Mouse (Mus musculus) adrenal gland, postnatal 4 days (tissue): ENCODE results near the gene Kdf1. TPM values are rescaled to one million over a fixed set of nuclear protein-coding genes. Genes with fewer than 3 reads are reported as not detected.
A peak's percentile ranks its signal among the peaks of the same experiment; 100 is the strongest.
"Not testable (repeated sequence)": the region's sequence is repeated elsewhere in the genome, so short reads cannot be mapped to it uniquely, and the experiment has no call there.

Source experiments
- DNase-seq, 2 experiments: peaks; one replicate each; pipeline ENCODE4 v3.0.0; 2021 to 2022; ENCODE audit warnings: low spot score in 2 of 2, mixed read lengths in 2 of 2
- total RNA-seq, 2 experiments: library from RNA; stranded (reverse); gene quantifications; 2 replicates each; pipeline ENCODE4 v1.2.3; 2021

The Kdf1 gene
- total RNA-seq, 2 experiments from 2014 or later = 5.0 to 8.0 TPM

GRCm38 (mm10) chr4:133495711-133496110, 23.1 kb upstream of the Kdf1 start:
- DNase-seq = no peak

- DNase-seq = no peak
Measured at GRCm38 (mm10) chr4:133496738-133497445, 21.9 kb upstream of the Kdf1 start.

GRCm38 (mm10) chr4:133497461-133498159, 21.2 kb upstream of the Kdf1 start:
- no peak for DNase-seq

- peak in 1 of 2 experiments; percentile 21 for DNase-seq
Measured at GRCm38 (mm10) chr4:133498160-133498724, 20.5 kb upstream of the Kdf1 start, which contains the start of gene Trnp1. Gene Trnp1, minus strand, starts transcription at chr4:133498550.

- DNase-seq = no peak
Measured at GRCm38 (mm10) chr4:133501514-133501913, 17.2 kb upstream of the Kdf1 start.

GRCm38 (mm10) chr4:133504300-133504699, 14.5 kb upstream of the Kdf1 start:
- no peak for DNase-seq

GRCm38 (mm10) chr4:133504755-133505485, 13.8 kb upstream of the Kdf1 start:
- DNase-seq = no peak

GRCm38 (mm10) chr4:133506573-133506972, 12.2 kb upstream of the Kdf1 start:
- DNase-seq = no peak

- DNase-seq = no peak
Measured at GRCm38 (mm10) chr4:133508990-133509389, 9.8 kb upstream of the Kdf1 start.

- no peak for DNase-seq
Measured at GRCm38 (mm10) chr4:133511050-133511449, 7.7 kb upstream of the Kdf1 start.

- DNase-seq = not testable (repeated sequence)
Measured at GRCm38 (mm10) chr4:133512511-133512910, 6.3 kb upstream of the Kdf1 start.

- DNase-seq = peak; percentile 37 to 60
Measured at GRCm38 (mm10) chr4:133512972-133513371, 5.8 kb upstream of the Kdf1 start.

GRCm38 (mm10) chr4:133519369-133519665, 554 bp downstream of the Kdf1 start:
- no peak for DNase-seq

GRCm38 (mm10) chr4:133521502-133521901, 2.7 kb downstream of the Kdf1 start:
- no peak for DNase-seq

- no peak for DNase-seq
Measured at GRCm38 (mm10) chr4:133527788-133528187, 9.0 kb downstream of the Kdf1 start.

- DNase-seq = no peak
Measured at GRCm38 (mm10) chr4:133532777-133533176, 14.0 kb downstream of the Kdf1 start.

- no peak for DNase-seq
Measured at GRCm38 (mm10) chr4:133536081-133536480, 17.3 kb downstream of the Kdf1 start.

GRCm38 (mm10) chr4:133536652-133537051, 17.9 kb downstream of the Kdf1 start:
- no peak for DNase-seq

GRCm38 (mm10) chr4:133545272-133546231, 26.8 kb downstream of the Kdf1 start, which contains the start of gene Nudc:
Gene Nudc, minus strand, starts transcription at chr4:133545996.
- DNase-seq = peak; percentile 82 to 88

GRCm38 (mm10) chr4:133552029-133552428, 33.3 kb downstream of the Kdf1 start:
- DNase-seq = no peak
